8 mouse cellular contexts compared by ENCODE assay signal in genomic region chr1:131995062-131995461, GRCm38 (mm10). TPM values are rescaled to one million over a fixed set of nuclear protein-coding genes. Genes with fewer than 3 reads are reported as not detected.
DNase-seq lines count a peak whose midpoint lies in the region; ATAC-seq and TF ChIP-seq lines count a peak whose summit lies in the region.

No protein-coding gene starts in this region.

- H3K36me3 ChIP-seq in midbrain, embryonic 10.5 days, result 0 out of 2 replicates have a peak, but pooled peaks cover 14% of the 10 kb centered on the region
- H3K36me3 ChIP-seq in midbrain, embryonic 16.5 days (ENCODE audit: control insufficient read depth, insufficient read depth, low read length), result no peaks in the 10 kb centered on the region
- H3K36me3 ChIP-seq in heart, postnatal 0 days (replicated peaks; ENCODE audit: control insufficient read depth, insufficient read depth, low read length), result no peaks in the 10 kb centered on the region
- no peaks in the 10 kb centered on the region for H3K36me3 ChIP-seq in liver, embryonic 15.5 days (replicated peaks)
- no peaks in the 10 kb centered on the region for H3K36me3 ChIP-seq in spleen, adult 2 months (ENCODE audit: control insufficient read depth, insufficient read depth, low read length)

- no peak for TF ChIP-seq POLR2A in spleen, adult 2 months (IDR thresholded peaks at IDR 0.05; ENCODE audit: low read depth, low read length)

- no peak overlapping the region for H3K4me3 ChIP-seq in midbrain, embryonic 10.5 days
- H3K4me3 ChIP-seq in midbrain, embryonic 16.5 days (ENCODE audit: low read depth, low read length), result no peak overlapping the region
- no peak overlapping the region for H3K4me3 ChIP-seq in heart, postnatal 0 days (ENCODE audit: low read depth, low read length)
- no peak overlapping the region for H3K4me3 ChIP-seq in liver, embryonic 15.5 days (replicated peaks)
- H3K4me3 ChIP-seq in spleen, adult 2 months (ENCODE audit: extremely low read depth, insufficient read depth, insufficient read length), result no peak overlapping the region

- no peak overlapping the region for H3K4me2 ChIP-seq in midbrain, embryonic 16.5 days (ENCODE audit: low read length)
- no peak overlapping the region for H3K4me2 ChIP-seq in heart, postnatal 0 days (ENCODE audit: low read depth, low read length)
- H3K4me2 ChIP-seq in liver, embryonic 15.5 days, result no peak overlapping the region

- no peak for TF ChIP-seq EP300 in heart, postnatal 0 days (IDR thresholded peaks at IDR 0.05; ENCODE audit: low read depth)

- no peaks in the 10 kb centered on the region for H3K9me3 ChIP-seq in midbrain, embryonic 10.5 days (replicated peaks)
- no peaks in the 10 kb centered on the region for H3K9me3 ChIP-seq in midbrain, embryonic 16.5 days (replicated peaks; ENCODE audit: control insufficient read depth, low read length, poor library complexity, severe bottlenecking)
- H3K9me3 ChIP-seq in heart, postnatal 0 days (replicated peaks; ENCODE audit: control insufficient read depth, low read length), result no peaks in the 10 kb centered on the region
- H3K9me3 ChIP-seq in liver, embryonic 15.5 days (replicated peaks), result no peaks in the 10 kb centered on the region

- peak; percentile 69 for TF ChIP-seq CTCF in heart, postnatal 0 days (IDR thresholded peaks at IDR 0.05; ENCODE audit: low read depth)
- peak; percentile 52; the same call in 1 of the 2 replicates for TF ChIP-seq CTCF in spleen, adult 2 months (IDR thresholded peaks at IDR 0.05; ENCODE audit: extremely low read depth, insufficient read depth, insufficient read length, insufficient replicate concordance)

- H3K27ac ChIP-seq in midbrain, embryonic 10.5 days (replicated peaks), result no peak overlapping the region
- no peak overlapping the region for H3K27ac ChIP-seq in midbrain, embryonic 16.5 days (ENCODE audit: low read length)
- no peak overlapping the region for H3K27ac ChIP-seq in heart, postnatal 0 days (ENCODE audit: low read depth)
- no peak overlapping the region for H3K27ac ChIP-seq in liver, embryonic 15.5 days (replicated peaks)
- no peak overlapping the region for H3K27ac ChIP-seq in spleen, adult 2 months (ENCODE audit: insufficient read depth, low read length)

- no peaks in the 10 kb centered on the region for H3K4me1 ChIP-seq in midbrain, embryonic 10.5 days
- no peaks in the 10 kb centered on the region for H3K4me1 ChIP-seq in midbrain, embryonic 16.5 days (ENCODE audit: control insufficient read depth, insufficient read depth, low read length)
- H3K4me1 ChIP-seq in heart, postnatal 0 days (ENCODE audit: control insufficient read depth, insufficient read depth), result no peaks in the 10 kb centered on the region
- peaks cover 5% of the 10 kb centered on the region; the same call in 1 of the 2 replicates for H3K4me1 ChIP-seq in liver, embryonic 15.5 days (replicated peaks)
- H3K4me1 ChIP-seq in spleen, adult 2 months (ENCODE audit: control insufficient read depth, insufficient read depth, insufficient read length), result no peaks in the 10 kb centered on the region

- no peak for ATAC-seq in midbrain, embryonic 16.5 days
- ATAC-seq in heart, postnatal 0 days (ENCODE audit: insufficient read depth, low read depth), result no peak
- peak; percentile 22 for ATAC-seq in liver, embryonic 15.5 days (ENCODE audit: insufficient read depth)

- H3K9ac ChIP-seq in midbrain, embryonic 16.5 days (ENCODE audit: low read depth, low read length), result no peak overlapping the region
- no peak overlapping the region for H3K9ac ChIP-seq in heart, postnatal 0 days (replicated peaks; ENCODE audit: low read depth, low read length)
- H3K9ac ChIP-seq in liver, embryonic 15.5 days, result no peak overlapping the region

- 44% methylated on average over 4 of the region's 4 CpGs for WGBS in midbrain, embryonic 10.5 days
- WGBS in midbrain, embryonic 16.5 days, result 34% methylated on average over 4 of the region's 4 CpGs
- WGBS in heart, postnatal 0 days, result 35% methylated on average over 4 of the region's 4 CpGs
- WGBS in liver, embryonic 15.5 days (ENCODE audit: insufficient replicate concordance), result 19% methylated on average over 4 of the region's 4 CpGs
- WGBS in spleen, adult 2 months, result 37% methylated on average over 4 of the region's 4 CpGs

- no peaks in the 10 kb centered on the region for H3K27me3 ChIP-seq in midbrain, embryonic 10.5 days (ENCODE audit: low read depth, poor library complexity, severe bottlenecking)
- H3K27me3 ChIP-seq in midbrain, embryonic 16.5 days (ENCODE audit: control insufficient read depth, insufficient read depth, low read depth, low read length), result no peaks in the 10 kb centered on the region
- H3K27me3 ChIP-seq in heart, postnatal 0 days (ENCODE audit: control insufficient read depth, insufficient read depth, low read length), result no peaks in the 10 kb centered on the region
- H3K27me3 ChIP-seq in liver, embryonic 15.5 days, result 0 out of 2 replicates have a peak, but pooled peaks cover 4% of the 10 kb centered on the region
- no peaks in the 10 kb centered on the region for H3K27me3 ChIP-seq in spleen, adult 2 months (ENCODE audit: control insufficient read depth, insufficient read depth, low read length)

- DNase-seq in adrenal gland, adult (ENCODE audit: inconsistent age in 2 of 2, low spot score in 1 of 2), result peak; percentile 55 to 87
- no peak for DNase-seq in adrenal gland, adult 2 months
- DNase-seq in midbrain, embryonic 10.5 days (ENCODE audit: low spot score), result peak; percentile 52
- peak; percentile 60 to 64 for DNase-seq in cerebellum, adult 18-20 months
- DNase-seq in heart, postnatal 0 days (ENCODE audit: low spot score), result no peak
- DNase-seq in spleen, adult 2 months (ENCODE audit: low read depth in 1 of 2, low spot score in 2 of 2), result peak in 1 of 2 experiments; percentile 71

RNA-seq across cellular contexts. Expression of gene Elk4, which starts 12.3 kb away (rescaled TPM):
- total RNA-seq in adrenal gland, adult 2 months (2021), result 10 to 100 TPM; 78.1 to 82.8 TPM
- 17.0 and 18.0 TPM in 2 replicates for polyA plus RNA-seq in adrenal gland, adult 2 months (2012; rRNA removed)
- polyA plus RNA-seq in midbrain, embryonic 10.5 days (2016; fragmentation: Nextera tagmentation; extraction: Ambion mirVana), result 12.5 and 13.3 TPM in 2 replicates
- 8.1 and 8.7 TPM in 2 replicates for polyA plus RNA-seq in midbrain, embryonic 16.5 days (2015; fragmentation: Nextera tagmentation; extraction: Ambion mirVana)
- total RNA-seq in heart, postnatal 0 days (2014; rRNA removed; ENCODE audit: low replicate concordance), result 32.9 and 35.3 TPM in 2 replicates
- 10.5 and 13.3 TPM in 2 replicates for polyA plus RNA-seq in heart, postnatal 0 days (2015; fragmentation: Nextera tagmentation; extraction: Ambion mirVana)
- polyA plus RNA-seq in liver, embryonic 15.5 days (2015; fragmentation: Nextera tagmentation; extraction: Ambion mirVana), result 7.9 and 10.1 TPM in 2 replicates
- polyA plus RNA-seq in spleen, adult 2 months (2012; rRNA removed), result 33.1 and 33.5 TPM in 2 replicates

RNA-seq across cellular contexts. Expression of gene Slc45a3, which starts 32.3 kb away (rescaled TPM):
- 10 to 100 TPM; 15.5 to 25.5 TPM for total RNA-seq in adrenal gland, adult 2 months (2021)
- 23.7 and 35.0 TPM in 2 replicates for polyA plus RNA-seq in adrenal gland, adult 2 months (2012; rRNA removed)
- 18.6 and 22.3 TPM in 2 replicates for polyA plus RNA-seq in midbrain, embryonic 10.5 days (2016; fragmentation: Nextera tagmentation; extraction: Ambion mirVana)
- polyA plus RNA-seq in midbrain, embryonic 16.5 days (2015; fragmentation: Nextera tagmentation; extraction: Ambion mirVana), result 2.3 and 2.7 TPM in 2 replicates
- 9.5 and 23.6 TPM in 2 replicates for total RNA-seq in heart, postnatal 0 days (2014; rRNA removed; ENCODE audit: low replicate concordance)
- 2.6 and 2.8 TPM in 2 replicates for polyA plus RNA-seq in heart, postnatal 0 days (2015; fragmentation: Nextera tagmentation; extraction: Ambion mirVana)
- 2.6 and 3.1 TPM in 2 replicates for polyA plus RNA-seq in liver, embryonic 15.5 days (2015; fragmentation: Nextera tagmentation; extraction: Ambion mirVana)
- 23.9 and 28.0 TPM in 2 replicates for polyA plus RNA-seq in spleen, adult 2 months (2012; rRNA removed)

Comparison
In these comparisons a context has a peak if more than half of its experiments do, and no peak if none do; other contexts are left out.
1. DNase-seq: peak in adrenal gland, adult (2 of 2), midbrain, embryonic 10.5 days (single experiment) and cerebellum, adult 18-20 months (2 of 2); none in adrenal gland, adult 2 months (single experiment) and heart, postnatal 0 days (single experiment).